Mouse (Mus musculus) megakaryocyte, embryonic 14.5 days (primary cell): Measurements from ENCODE around the gene Tcp11. TPM values are rescaled to one million over a fixed set of nuclear protein-coding genes. Genes with fewer than 3 reads are reported as not detected.

Experiments
- H3K27me3 ChIP-seq: replicated peaks from 2 replicates; pipeline ENCODE3; 2012; ENCODE audit warnings: inconsistent platforms
- H3K36me3 ChIP-seq: replicated peaks from 2 replicates; pipeline ENCODE3; 2012; ENCODE audit warnings: low read length, inconsistent platforms, mixed read lengths
- H3K4me1 ChIP-seq: 2 replicates; pipeline ENCODE4 v1.6.1; 2012; ENCODE audit warnings: inconsistent platforms
- H3K4me3 ChIP-seq: replicated peaks from 2 replicates; pipeline ENCODE3; 2012; ENCODE audit warnings: moderate library complexity, mild to moderate bottlenecking, inconsistent platforms
- H3K9me3 ChIP-seq: 2 replicates; pipeline ENCODE4 v1.6.1; 2012; ENCODE audit warnings: inconsistent platforms
- FLI1 ChIP-seq: IDR thresholded peaks from 2 replicates; pipeline ENCODE4 v1.6.1; 2012; ENCODE audit warnings: low read length, inconsistent platforms, mixed read lengths
- GATA1 ChIP-seq: IDR thresholded peaks from 3 replicates; pipeline ENCODE4 v1.6.1; 2012; ENCODE audit warnings: mixed read lengths, low read length, inconsistent platforms, borderline replicate concordance
- polyA plus RNA-seq: library from polyadenylated mRNA; stranded (reverse); fragments of >175 nt; gene quantifications from 2 replicates; pipeline ENCODE4 v1.2.3, GENCODE M21; 2012; ENCODE audit warnings: low replicate concordance; ENCODE audit not compliant: insufficient read depth

Gene Tcp11
- polyA plus RNA-seq, 1 experiment, result 0.47 TPM

DNA sequence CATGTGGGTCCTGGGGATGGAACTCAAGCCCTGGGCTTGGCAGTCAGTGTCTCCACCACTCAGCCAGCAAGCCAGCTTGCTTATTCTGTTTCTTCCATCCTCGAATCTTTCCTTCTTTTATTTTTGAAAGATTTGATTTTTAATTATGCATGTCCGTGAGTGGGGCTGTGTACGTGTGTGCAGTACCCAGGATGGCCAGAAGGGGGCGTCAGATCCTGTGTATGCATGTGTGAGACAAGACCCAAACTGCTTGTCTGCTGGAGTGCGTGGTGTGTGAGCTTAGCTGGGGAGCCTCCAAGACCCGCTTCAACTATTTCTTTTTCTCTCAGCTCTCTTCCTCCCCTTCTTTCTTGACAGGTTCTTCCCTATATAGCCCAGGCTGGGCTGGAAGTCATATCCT lies 25.9 kb upstream of the Tcp11 start:
- Histone ChIP-seq H3K27me3 (peaks cover 77% of the 10 kb centered on the region), H3K4me1 (peaks cover 5% of the 10 kb centered on the region; the same call in 1 of the 2 replicates), H3K4me3 (no peak overlapping the region), H3K9me3 (peaks cover 25% of the 10 kb centered on the region), H3K36me3 (no peaks in the 10 kb centered on the region)
- TF ChIP-seq FLI1 (no peak), GATA1 (no peak)

DNA sequence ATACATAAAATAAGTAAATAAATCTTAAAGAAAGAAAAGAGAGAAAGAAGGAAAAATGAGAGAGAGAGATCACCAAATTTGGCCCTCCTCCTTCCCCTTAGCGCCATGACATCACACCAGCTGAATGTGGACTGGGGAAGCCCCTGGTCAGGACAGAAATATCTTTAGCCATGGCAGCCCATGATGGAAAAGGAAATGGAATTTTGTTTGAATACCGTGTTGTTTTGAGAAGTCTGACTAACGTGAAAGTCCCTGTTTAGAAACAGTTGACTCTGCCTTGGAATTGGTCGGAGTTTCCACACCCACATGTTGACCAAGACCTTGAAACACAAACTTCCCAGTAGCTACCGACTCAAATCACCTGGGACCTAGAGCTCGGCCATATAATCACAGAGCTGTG lies 24.0 kb upstream of the Tcp11 start:
- Histone ChIP-seq H3K9me3 (peaks cover 43% of the 10 kb centered on the region), H3K36me3 (no peaks in the 10 kb centered on the region), H3K27me3 (peaks cover 73% of the 10 kb centered on the region), H3K4me3 (no peak overlapping the region), H3K4me1 (peaks cover 5% of the 10 kb centered on the region; the same call in 1 of the 2 replicates)
- TF ChIP-seq FLI1 (no peak), GATA1 (no peak)

DNA sequence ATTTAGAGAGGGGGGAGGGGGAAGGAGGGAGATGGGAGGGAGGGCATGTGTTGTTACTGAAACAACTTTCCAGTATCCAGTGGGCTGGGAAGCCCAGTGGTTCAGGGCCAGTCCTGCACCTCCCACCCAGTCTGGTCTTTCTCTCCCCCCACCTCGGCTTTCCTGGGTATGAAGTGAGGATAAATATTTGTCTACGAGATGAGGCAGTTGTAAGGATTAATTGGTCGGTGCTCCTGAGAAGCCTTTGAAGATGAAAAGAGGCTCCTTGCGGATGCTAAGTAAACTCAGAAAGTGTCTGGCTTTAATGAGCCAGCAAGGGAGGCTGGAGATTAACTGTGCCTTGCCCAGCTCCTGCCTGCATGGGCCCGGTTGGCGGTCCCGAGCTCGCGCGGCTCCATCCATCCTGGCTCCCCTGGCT lies 21.5 kb upstream of the Tcp11 start:
- no peak overlapping the region for H3K4me3 ChIP-seq
- no peak for TF ChIP-seq FLI1
- TF ChIP-seq GATA1, result no peak
- peaks cover 48% of the 10 kb centered on the region for H3K9me3 ChIP-seq
- no peaks in the 10 kb centered on the region for H3K36me3 ChIP-seq
- peaks cover 73% of the 10 kb centered on the region for H3K27me3 ChIP-seq
- H3K4me1 ChIP-seq, result no peaks in the 10 kb centered on the region

DNA sequence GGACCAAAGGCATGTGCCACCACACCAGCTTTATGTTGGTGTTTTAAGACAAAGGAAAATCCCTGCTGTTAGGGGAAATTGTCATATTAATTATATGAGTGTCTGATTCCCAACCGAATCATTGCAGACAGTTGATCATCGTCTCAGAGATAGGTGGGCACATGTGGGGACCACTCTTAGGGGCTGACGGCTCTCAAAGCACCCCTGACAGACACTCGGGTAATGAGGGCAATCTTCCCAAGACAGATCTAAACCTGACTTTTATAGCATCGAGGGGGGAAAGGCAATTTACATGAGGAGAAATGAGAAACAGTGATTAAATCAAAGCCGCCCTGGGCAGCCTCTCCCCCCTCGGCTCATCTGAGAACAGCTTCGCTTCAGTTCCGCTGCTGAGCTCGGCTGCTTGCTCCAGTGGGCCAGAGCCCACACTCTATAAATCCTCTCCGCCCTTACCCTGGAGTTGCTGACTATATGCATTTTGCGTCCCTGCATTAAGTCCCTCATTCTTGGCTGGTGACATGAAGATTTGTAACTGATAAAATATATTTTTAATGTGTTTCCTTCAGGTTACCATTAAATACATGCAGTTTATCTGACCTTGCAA lies 20.9 kb upstream of the Tcp11 start:
- Histone ChIP-seq H3K9me3 (peaks cover 43% of the 10 kb centered on the region), H3K4me3 (no peak overlapping the region), H3K36me3 (no peaks in the 10 kb centered on the region), H3K27me3 (peaks cover 72% of the 10 kb centered on the region), H3K4me1 (no peaks in the 10 kb centered on the region)
- no peak for TF ChIP-seq GATA1
- no peak for TF ChIP-seq FLI1

DNA sequence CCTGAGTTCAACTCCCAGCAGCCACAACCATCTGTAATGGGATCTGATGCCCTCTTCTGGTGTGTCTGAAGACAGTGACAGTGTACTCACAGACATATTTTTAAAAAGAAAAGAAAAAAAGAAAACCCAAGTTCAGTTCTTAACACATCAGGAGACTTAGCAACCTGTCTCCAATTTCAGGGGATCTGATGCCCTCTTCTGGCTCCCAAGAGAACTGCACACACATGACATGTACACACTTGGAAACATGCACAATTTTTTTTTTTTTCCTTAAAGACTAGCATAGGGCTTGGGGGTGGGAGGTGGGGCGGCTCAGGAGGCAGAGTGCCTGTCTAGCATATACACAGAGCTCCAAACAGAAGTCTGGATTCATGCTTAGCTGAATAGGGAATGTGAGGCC lies 20.2 kb upstream of the Tcp11 start:
- Histone ChIP-seq H3K36me3 (no peaks in the 10 kb centered on the region), H3K4me1 (no peaks in the 10 kb centered on the region), H3K9me3 (peaks cover 37% of the 10 kb centered on the region), H3K27me3 (peaks cover 68% of the 10 kb centered on the region), H3K4me3 (no peak overlapping the region)
- TF ChIP-seq GATA1 (no peak), FLI1 (no peak)

DNA sequence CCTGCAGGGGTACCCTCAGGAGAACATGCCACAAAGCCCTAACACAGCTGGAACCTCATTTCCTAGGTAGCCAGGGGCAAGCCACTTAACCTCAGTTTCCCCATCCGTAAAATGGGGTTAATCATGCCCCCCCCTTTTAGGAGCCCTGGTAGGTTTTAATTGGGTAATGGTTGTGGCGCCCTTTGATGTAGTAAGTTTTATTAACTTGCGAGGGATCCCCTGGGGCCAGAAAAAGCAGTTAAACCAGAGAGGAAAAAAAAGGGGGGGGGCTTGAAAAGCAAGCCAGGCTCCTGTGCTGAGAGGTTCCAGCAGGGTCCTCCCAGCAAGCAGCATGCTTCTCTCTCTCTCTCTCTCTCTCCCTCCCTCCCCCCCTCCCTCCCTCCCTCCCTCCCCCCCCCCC lies 18.6 kb upstream of the Tcp11 start:
- no peak for TF ChIP-seq GATA1

DNA sequence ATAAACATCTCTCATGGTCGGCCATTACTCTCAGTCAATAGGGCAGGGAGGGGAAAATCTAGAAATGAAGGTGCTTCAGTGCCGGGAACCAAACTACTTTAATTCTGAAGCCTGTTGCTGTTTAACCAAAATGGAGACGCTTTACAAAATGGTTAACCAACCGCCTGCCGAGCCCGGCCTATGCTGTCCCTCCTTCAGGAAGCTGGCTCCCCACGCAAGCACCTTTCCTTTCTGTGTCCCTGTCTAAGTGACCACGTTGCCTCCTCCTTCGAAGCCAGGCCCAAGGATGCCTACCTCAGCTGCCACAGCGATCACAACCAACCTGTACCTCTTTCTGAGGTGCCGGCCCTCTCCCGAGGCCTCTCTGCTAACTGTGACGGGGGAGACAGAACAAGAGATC lies 16.9 kb upstream of the Tcp11 start:
- no peak overlapping the region for H3K4me3 ChIP-seq
- no peaks in the 10 kb centered on the region for H3K4me1 ChIP-seq
- peaks cover 35% of the 10 kb centered on the region for H3K9me3 ChIP-seq
- H3K27me3 ChIP-seq, result peaks cover 51% of the 10 kb centered on the region
- H3K36me3 ChIP-seq, result no peaks in the 10 kb centered on the region
- TF ChIP-seq FLI1 (no peak), GATA1 (no peak)

More for the DNA sequence above, 18.6 kb upstream of the Tcp11 start:
- peaks cover 62% of the 10 kb centered on the region for H3K27me3 ChIP-seq
- no peaks in the 10 kb centered on the region for H3K4me1 ChIP-seq
- peaks cover 35% of the 10 kb centered on the region for H3K9me3 ChIP-seq
- H3K4me3 ChIP-seq, result no peak overlapping the region
- H3K36me3 ChIP-seq, result no peaks in the 10 kb centered on the region

DNA sequence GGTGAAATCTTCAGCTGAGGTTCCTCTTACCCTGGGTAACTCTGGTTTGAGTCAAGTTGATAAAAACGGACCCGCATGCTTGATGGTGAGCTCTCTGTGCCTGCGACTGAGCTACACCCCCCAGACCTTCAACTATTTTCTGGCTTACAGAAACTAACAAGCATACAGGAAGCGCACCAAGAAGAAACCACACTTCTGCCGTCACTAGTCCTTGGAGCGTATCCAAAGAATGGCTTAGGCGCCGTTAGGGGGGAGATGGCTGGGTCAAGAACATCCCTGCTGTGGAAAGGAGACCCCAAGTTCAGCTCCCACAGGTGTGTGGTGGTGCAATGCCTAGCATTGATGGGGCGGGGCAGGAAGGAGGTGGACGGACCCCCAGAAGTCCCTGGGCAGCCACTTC lies 16.0 kb upstream of the Tcp11 start:
- Histone ChIP-seq H3K27me3 (peaks cover 43% of the 10 kb centered on the region), H3K4me3 (no peak overlapping the region), H3K4me1 (no peaks in the 10 kb centered on the region), H3K9me3 (peaks cover 40% of the 10 kb centered on the region), H3K36me3 (no peaks in the 10 kb centered on the region)
- no peak for TF ChIP-seq FLI1
- no peak for TF ChIP-seq GATA1

DNA sequence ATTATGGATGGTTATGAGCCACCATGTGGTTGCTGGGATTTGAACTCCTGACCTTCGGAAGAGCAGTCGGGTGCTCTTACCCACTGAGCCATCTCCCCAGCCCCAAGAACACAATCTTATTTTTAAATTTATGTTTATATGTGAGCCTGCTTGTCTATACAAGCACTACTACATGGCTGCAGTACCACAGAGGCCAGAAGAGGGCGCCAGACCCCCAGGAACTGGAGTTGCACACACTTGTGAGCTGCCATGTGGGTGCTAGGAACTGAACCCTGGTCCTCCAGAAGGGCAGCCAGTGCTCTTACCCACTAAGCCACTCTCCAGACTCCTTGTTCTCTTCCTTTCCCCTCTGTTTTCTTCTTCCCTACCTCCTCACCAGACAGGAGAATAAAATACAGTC lies 13.4 kb upstream of the Tcp11 start:
- Histone ChIP-seq H3K27me3 (peaks cover 35% of the 10 kb centered on the region), H3K36me3 (no peaks in the 10 kb centered on the region), H3K4me1 (no peaks in the 10 kb centered on the region), H3K4me3 (no peak overlapping the region), H3K9me3 (peaks cover 22% of the 10 kb centered on the region)
- TF ChIP-seq FLI1 (no peak), GATA1 (no peak)

DNA sequence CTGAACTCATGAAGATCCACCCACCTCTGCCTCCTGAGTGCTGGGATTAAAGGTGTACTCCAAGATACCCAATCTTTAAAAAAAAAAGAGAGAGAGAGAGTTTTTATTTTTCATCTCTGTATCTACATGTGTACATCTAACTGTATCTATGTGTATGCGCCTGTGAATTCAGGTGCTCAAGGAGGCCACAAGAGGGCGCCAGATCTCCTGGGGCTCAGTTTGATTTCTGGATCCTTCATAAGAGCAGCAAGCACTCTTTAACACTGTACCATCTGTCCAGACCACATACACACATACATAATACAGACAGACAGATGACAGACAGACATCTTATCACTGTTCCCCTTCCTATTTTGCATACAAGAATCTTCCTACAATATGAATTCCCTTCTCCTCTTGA lies 11.9 kb upstream of the Tcp11 start:
- TF ChIP-seq GATA1 (no peak), FLI1 (no peak)
- Histone ChIP-seq H3K36me3 (no peaks in the 10 kb centered on the region), H3K4me1 (0 out of 2 replicates have a peak, but pooled peaks cover 3% of the 10 kb centered on the region), H3K4me3 (no peak overlapping the region), H3K27me3 (peaks cover 22% of the 10 kb centered on the region), H3K9me3 (peaks cover 18% of the 10 kb centered on the region)
